Mouse (Mus musculus) layer of hippocampus, postnatal 14 days (tissue): ENCODE results near the gene Rpl26. TPM values are rescaled to one million over a fixed set of nuclear protein-coding genes. Genes with fewer than 3 reads are reported as not detected.
"Not testable (repeated sequence)": the region's sequence is repeated elsewhere in the genome, so short reads cannot be mapped to it uniquely, and the experiment has no call there.

Source experiments
- DNase-seq, 2 experiments: peaks; one replicate each; pipeline ENCODE4 v3.0.0; 2021 to 2022; ENCODE audit warnings: low spot score in 2 of 2, mixed read lengths in 1 of 2
- total RNA-seq, 2 experiments: library from RNA; stranded (reverse); gene quantifications; 2 replicates each; pipeline ENCODE4 v1.2.3; 2021

Rpl26 gene
- total RNA-seq, 2 experiments from 2014 or later = 611 to 652 TPM

DNA sequence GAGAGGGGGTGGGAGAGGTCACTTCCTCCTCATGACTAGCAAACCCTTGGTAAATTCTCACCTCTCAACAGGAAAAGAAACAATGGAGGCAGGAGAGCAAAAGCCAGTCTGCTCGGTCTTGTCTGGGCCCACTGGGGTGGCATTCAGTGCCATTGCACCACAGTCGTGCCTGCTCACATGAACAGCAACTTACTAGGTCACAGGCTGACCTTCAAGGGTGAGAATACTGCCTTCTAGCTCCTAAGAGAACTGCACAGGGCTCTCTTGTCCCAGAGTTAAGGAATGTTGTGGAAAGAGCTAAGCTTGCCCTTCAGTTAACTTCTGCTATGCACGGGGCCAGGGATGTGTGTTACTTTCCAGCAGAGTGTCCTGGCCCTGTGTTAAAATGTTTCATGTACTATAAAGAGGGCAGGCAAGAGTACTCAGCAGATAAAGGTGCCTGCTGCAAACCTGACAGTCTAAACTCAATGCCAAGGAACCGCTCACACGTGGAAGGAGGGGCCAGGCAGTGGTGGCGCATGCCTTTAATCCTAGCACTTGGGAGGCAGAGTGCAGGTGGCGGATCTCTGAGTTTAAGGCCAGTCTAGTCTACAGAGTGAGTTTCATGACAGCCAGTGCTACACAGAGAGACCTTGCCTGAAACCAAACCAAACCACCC is 7.6 kb downstream of the Rpl26 start:
- DNase-seq = no peak

DNA sequence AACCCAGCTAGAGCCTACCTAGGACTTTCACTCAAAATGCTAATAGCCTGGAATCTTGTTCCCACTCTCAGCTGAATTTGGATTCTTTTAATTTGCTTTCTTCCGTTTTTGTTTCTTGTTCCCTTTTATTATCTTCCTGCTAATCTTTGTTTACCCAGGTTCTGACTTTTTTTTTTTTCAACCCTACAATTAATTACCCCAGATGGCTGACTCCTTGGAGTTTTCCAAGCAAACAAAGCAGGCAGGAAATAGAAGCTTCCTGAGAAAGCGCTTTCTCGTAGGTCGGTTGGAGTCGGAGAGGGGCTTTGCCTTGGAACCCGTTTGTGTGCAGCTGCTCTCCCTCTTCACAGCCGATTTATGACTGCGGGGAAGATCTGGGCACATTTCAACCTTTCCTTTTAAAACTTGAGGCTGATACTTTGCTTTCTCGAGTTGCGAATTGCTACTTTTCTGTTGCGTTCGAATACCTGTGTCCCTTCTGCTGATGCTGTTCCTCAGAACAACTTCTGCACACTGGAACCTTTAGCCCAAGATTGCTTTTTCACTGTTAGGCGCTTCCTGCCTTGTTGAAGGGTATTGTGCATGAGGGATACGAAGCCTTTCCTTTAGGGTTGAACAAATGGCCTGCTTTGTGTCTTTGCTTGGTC is 10.3 kb downstream of the Rpl26 start:
- no peak for DNase-seq

DNA sequence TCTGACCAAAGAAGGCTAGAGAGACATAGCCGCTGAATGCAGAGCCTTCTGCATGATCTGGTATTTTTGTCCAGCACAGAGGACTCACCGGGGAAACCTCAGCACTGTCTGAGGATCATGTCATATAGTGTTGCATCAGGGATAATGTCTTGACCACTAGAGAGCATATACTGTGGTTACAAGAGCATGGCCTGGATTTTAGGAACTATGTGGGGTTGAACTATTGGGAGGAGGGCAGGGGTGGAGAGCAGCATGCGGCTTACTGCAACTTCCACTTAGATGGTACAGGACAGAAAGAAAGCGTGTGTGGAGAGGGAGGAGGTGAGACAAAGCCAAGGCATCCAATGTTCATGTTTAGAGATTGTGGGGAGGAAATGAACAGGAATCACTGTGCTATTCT is 13.2 kb downstream of the Rpl26 start:
- DNase-seq = no peak

GRCm38 (mm10) chr11:68923191-68923590 is 21.8 kb downstream of the Rpl26 start:
- DNase-seq = no peak

GRCm38 (mm10) chr11:68924749-68925148 is 23.4 kb downstream of the Rpl26 start:
- DNase-seq = no peak

- DNase-seq = no peak
Measured at GRCm38 (mm10) chr11:68926981-68927380, 25.6 kb downstream of the Rpl26 start, which contains the start of gene Odf4. Gene Odf4, minus strand, starts transcription at chr11:68927081.

GRCm38 (mm10) chr11:68929947-68930346 is 28.6 kb downstream of the Rpl26 start:
- no peak for DNase-seq

DNA sequence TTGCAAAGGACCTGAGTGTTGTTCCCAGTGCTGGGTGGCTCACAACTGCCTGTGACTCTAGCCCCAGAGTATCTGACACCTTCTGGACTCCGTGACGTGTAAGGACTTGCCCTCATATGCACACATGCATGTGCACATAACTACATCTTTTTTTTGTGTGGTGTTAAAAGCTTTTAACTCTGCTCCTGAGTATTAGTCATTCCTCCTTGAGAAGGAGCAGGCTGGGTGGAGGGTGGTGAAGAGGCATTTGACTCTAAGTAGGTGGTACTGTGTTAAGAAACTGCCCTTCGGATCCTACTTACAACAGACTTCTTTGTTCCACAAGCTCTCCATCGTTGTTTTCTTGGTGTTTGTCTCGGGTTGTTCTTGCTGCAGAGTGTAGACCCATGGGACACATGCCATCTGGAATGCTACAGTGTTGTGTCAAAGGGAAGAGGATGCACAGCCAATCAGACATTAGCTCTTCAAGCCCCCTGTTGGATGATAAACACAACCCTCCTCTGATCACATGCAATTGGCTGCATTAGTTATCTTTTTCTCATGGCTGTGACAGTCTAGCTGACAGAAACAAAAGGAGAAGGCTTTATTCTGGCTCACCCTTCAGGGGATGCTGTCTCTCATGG is 32.6 kb downstream of the Rpl26 start:
- no peak for DNase-seq

DNA sequence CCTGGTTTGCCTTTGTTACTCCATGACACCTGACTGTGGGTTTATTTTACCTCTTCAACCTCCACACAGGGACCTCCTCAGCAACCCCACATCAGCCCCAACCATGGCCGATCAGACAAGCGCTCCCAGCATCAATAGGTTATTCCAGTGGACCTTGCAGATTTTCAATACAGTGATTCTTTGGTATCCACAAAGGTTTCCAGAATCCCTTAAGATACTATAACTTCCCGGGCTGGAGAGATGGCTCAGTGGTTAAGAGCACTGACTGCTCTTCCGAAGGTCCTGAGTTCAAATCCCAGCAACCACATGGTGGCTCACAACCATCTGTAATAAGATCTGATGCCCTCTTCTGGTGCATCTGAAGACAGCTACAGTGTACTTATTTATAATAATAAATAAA is 35.6 kb downstream of the Rpl26 start:
- DNase-seq = not testable (repeated sequence)

GRCm38 (mm10) chr11:68939451-68940304 is 38.3 kb downstream of the Rpl26 start:
- peak; percentile 78 to 94 for DNase-seq

DNA sequence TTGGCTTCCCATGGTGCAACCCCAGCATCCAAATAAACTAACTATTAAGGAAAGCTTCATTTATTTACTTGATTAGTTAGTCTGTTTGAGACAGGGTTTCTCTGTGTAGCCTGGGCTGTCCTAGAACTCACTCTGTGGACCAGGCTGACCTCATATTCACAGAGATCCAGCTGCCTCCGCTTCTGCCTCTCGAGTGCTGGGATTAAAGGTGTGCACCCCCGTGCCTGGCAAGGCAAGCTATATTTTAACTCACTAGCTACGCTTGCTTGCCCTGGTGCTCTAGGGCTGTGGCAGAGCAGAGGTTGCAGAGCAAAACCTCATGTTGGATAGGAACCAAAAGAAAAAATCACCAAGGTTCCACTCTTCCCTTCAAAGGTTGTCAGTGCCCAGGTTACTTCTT is 39.1 kb downstream of the Rpl26 start:
- no peak for DNase-seq

GRCm38 (mm10) chr11:68942731-68943130 is 41.3 kb downstream of the Rpl26 start:
- DNase-seq = no peak

DNA sequence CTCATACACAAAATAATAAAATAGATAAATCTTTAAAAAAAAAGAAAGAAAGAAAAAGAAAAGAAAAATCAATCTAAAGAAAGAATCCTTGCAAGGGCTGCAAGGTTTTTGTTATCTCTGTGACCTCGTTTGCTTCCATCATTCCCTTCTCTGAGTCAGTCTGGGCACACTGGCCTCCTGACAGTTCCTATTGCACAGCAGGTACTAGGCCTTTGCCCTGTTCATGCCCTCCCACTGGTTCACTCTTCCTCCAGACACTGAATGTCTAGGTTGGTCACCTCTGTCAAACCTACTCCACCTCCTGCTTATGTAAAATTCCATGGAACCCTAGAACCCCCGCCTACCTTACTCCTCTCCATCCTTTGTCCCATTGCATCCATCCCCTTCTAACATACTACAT is 43.9 kb downstream of the Rpl26 start:
- DNase-seq = no peak

DNA sequence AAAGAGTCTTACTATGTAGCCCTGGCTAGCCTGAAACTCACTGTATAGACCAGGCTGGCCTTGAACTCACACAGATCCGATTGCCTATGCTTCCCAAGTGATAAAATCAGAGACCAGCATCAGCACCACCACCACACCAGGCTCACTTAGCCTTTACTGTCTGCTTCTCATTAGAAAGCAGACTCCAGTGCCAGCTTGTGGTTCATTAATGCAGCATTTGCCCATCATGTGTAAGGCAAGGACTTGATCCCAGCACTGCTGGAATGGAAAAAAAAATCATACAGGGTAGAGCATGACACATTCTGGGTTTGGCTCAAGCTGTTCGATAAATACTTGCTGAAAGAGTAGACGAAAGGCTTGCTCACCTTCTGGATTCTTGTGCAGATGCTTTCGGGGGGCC is 44.6 kb downstream of the Rpl26 start:
- no peak for DNase-seq

DNA sequence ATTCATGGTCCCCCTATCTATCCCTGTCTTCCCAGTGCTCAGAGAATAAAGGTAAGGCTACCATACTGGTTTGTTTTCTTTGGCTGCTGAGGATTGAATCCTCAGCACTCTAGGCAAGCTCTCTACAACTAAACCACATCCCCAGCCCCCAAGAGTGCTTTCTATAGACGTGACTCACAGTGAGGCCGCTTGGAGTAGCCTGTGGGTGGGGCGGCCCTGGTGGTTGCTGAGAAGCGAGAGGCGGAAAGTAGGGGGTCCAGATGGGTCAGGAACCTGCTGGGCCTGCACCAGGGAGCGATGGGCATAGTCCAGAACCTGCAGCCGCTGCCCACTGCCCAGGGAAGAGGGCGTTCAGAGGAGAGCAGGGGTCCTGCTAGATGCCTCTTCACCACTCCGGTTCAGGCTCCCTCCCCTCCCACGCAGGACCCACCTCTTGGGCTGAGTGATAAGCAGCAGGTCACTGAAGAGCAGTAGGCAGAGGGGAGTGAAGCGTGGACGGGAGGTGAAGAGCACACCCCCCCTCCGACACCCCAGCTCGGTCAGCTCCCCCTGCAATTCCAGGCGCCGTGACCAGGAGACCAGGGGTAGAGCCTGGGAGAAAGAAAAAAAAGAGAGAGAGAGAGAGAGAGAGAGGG is 45.5 kb downstream of the Rpl26 start:
- no peak for DNase-seq

- peak in 1 of 2 experiments; percentile 29 for DNase-seq
Measured at GRCm38 (mm10) chr11:68947542-68947993, 46.2 kb downstream of the Rpl26 start.

DNA sequence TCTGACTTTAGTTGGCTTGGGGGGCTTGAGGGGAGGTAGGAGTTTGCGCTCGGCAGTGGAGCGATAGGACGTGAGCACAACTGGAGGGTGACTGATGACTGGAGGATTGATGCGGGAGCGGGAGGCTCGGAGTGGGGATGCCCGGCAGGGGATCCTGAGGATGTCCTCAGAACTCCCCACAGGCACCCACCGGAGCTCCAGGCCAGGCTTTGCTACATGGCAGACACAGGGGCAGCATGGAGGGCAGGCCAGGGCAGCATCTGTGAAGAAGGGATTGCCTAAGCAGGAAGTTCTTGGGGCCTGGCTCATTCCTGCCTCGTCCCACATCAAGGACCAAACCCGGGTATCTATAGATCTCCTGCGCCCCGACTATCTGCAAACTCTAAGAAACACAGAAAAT is 52.5 kb downstream of the Rpl26 start:
- DNase-seq = no peak

- no peak for DNase-seq
Measured at GRCm38 (mm10) chr11:68954408-68954807, 53.0 kb downstream of the Rpl26 start.

- DNase-seq = no peak
Measured at GRCm38 (mm10) chr11:68955473-68955872, 54.1 kb downstream of the Rpl26 start.

DNA sequence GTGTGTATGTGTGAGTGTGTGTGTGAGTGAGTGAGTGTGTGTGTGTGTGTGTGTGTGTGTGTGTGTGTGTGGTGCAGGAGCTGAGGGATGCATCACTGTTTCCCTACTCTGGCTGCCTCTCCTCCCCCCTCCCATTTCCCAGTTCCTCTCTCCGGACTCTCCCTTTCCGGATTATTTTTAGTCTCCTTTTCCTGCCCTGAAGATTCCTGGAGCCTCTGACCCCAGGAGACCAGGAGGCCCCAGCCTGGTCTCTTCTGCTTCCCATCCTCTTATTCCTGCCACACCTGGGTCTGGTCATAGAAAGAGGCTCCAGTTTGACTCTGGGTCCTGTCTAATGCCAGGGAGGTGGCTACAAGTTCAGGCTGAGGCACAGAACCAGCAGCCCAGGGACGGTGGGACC is 54.7 kb downstream of the Rpl26 start:
- no peak for DNase-seq
